Mouse (Mus musculus) thymus, adult 2 months (tissue): ENCODE measurements around the gene Nap1l4.

Experiments used
- CTCF ChIP-seq: fragments of 200-500 bp; IDR thresholded peaks from 2 replicates; pipeline ENCODE4 v1.5.1; 2012; ENCODE audit warnings: mild to moderate bottlenecking, control low read depth, low read length, moderate library complexity, borderline replicate concordance; ENCODE audit not compliant: control insufficient read depth, poor library complexity, insufficient read depth; ENCODE audit errors: extremely low read depth
- POLR2A ChIP-seq: fragments of 200-500 bp; IDR thresholded peaks from 2 replicates; pipeline ENCODE4 v1.6.1; 2012; ENCODE audit warnings: mild to moderate bottlenecking, low read length, control low read depth, moderate library complexity; ENCODE audit not compliant: control insufficient read depth, poor library complexity, insufficient read depth; ENCODE audit errors: extremely low read depth

DNA sequence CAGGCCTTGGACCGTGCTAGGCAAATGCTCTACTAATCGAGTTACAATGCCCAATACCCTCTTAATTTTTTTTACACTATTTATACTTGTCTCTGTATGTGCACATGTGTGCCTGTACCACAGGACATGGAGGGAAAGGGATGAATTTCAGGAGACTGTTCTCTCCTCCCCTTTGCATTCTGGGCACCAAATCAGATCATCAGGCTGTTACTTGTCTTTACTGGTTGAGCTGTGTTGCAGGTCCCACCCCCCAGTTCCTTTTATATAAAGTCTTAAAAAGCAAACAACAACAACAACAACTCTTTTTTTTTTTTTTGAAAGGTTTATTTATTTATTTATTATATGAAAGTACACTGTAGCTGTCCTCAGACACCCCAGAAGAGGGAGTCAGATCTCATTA, 43.5 kb downstream of the Nap1l4 start:
- TF ChIP-seq CTCF (no peak), POLR2A (no peak)
